Mouse (Mus musculus): ENCODE results near the gene Brca2. TPM values are rescaled to one million over a fixed set of nuclear protein-coding genes. Genes with fewer than 3 reads are reported as not detected.

Brca2 gene
- polyA plus RNA-seq, 1 experiment from 2014 or later = 25.4 TPM

DNA sequence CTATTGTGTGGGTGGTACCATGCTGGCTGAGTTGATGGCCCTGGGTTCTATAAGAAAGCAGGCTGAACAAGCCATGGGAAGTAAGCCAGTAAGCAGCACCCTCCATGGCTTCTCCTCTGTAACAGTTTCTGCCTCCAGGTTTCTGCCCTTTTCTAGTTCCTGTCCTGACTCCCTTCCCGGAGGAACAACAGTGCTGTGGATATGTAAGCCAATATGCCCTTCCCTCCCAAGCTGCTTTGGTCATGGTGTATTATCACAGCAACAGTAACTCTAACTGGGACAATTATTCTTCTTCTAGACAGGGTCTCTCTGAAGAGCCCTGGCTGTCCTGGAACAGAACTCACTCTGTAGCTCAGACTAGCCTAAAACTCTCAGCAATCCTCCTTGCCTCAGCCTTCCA lies 88.7 kb downstream of the Brca2 start:
- no peak overlapping the region for H3K27ac ChIP-seq (ENCODE audit: low read length)
- no peaks in the 10 kb centered on the region for H3K9me3 ChIP-seq (ENCODE audit: control insufficient read depth, low read depth, low read length)
- H3K4me1 ChIP-seq (ENCODE audit: control insufficient read depth, insufficient read depth, low read length) = no peaks in the 10 kb centered on the region
- no peaks in the 10 kb centered on the region for H3K27me3 ChIP-seq (ENCODE audit: control insufficient read depth, insufficient read depth, low read length)
- WGBS = 81% methylated on average over 1 of the region's 1 CpGs
- no peak overlapping the region for H3K4me3 ChIP-seq (ENCODE audit: low read depth, low read length)
- no peak overlapping the region for H3K9ac ChIP-seq (replicated peaks; ENCODE audit: low read depth, low read length)
- H3K36me3 ChIP-seq (ENCODE audit: control insufficient read depth, insufficient read depth, low read length) = no peaks in the 10 kb centered on the region
- ATAC-seq (ENCODE audit: insufficient number of reproducible peaks, insufficient read depth, low FRiP score, low read depth) = no peak
- H3K4me2 ChIP-seq (replicated peaks; ENCODE audit: low read depth, low read length) = no peak overlapping the region

DNA sequence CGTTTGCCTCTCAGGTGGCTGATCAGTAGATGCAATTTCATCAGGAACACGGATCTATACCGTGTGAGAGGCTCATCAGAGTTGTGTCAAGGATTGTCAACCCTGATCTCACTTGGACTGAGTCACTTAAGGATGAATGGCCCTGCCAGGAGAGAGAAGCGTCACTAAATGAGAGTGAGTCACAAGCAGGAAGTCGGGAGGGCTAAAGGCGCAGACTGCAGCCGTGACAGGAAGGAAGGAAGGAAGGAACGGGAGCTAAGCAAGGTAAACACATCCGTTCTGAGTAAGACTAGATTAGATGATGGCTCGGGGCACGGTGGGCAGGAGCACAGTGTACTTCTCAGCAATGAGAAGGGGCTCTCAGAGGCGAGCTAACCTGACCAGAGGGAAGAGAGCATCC lies 89.3 kb downstream of the Brca2 start:
- Histone ChIP-seq H3K4me3 (ENCODE audit: low read depth, low read length) (no peak overlapping the region), H3K36me3 (ENCODE audit: control insufficient read depth, insufficient read depth, low read length) (no peaks in the 10 kb centered on the region), H3K4me2 (replicated peaks; ENCODE audit: low read depth, low read length) (no peak overlapping the region), H3K27me3 (ENCODE audit: control insufficient read depth, insufficient read depth, low read length) (no peaks in the 10 kb centered on the region), H3K27ac (ENCODE audit: low read length) (no peak overlapping the region), H3K9me3 (ENCODE audit: control insufficient read depth, low read depth, low read length) (no peaks in the 10 kb centered on the region), H3K9ac (replicated peaks; ENCODE audit: low read depth, low read length) (no peak overlapping the region), H3K4me1 (ENCODE audit: control insufficient read depth, insufficient read depth, low read length) (no peaks in the 10 kb centered on the region)
- 50% methylated on average over 12 of the region's 12 CpGs for WGBS
- peak; percentile 37; the same call in 1 of the 2 replicates for ATAC-seq (ENCODE audit: insufficient number of reproducible peaks, insufficient read depth, low FRiP score, low read depth)

- WGBS = 77% methylated on average over 2 of the region's 2 CpGs
- Histone ChIP-seq H3K36me3 (ENCODE audit: control insufficient read depth, insufficient read depth, low read length) (no peaks in the 10 kb centered on the region), H3K4me3 (ENCODE audit: low read depth, low read length) (no peak overlapping the region), H3K27me3 (ENCODE audit: control insufficient read depth, insufficient read depth, low read length) (no peaks in the 10 kb centered on the region), H3K4me2 (replicated peaks; ENCODE audit: low read depth, low read length) (no peak overlapping the region), H3K9me3 (ENCODE audit: control insufficient read depth, low read depth, low read length) (no peaks in the 10 kb centered on the region), H3K4me1 (ENCODE audit: control insufficient read depth, insufficient read depth, low read length) (no peaks in the 10 kb centered on the region), H3K27ac (ENCODE audit: low read length) (no peak overlapping the region), H3K9ac (replicated peaks; ENCODE audit: low read depth, low read length) (no peak overlapping the region)
- no peak for ATAC-seq (ENCODE audit: insufficient number of reproducible peaks, insufficient read depth, low FRiP score, low read depth)
Measured at GRCm38 (mm10) chr5:150614054-150614453, 91.6 kb downstream of the Brca2 start.

DNA sequence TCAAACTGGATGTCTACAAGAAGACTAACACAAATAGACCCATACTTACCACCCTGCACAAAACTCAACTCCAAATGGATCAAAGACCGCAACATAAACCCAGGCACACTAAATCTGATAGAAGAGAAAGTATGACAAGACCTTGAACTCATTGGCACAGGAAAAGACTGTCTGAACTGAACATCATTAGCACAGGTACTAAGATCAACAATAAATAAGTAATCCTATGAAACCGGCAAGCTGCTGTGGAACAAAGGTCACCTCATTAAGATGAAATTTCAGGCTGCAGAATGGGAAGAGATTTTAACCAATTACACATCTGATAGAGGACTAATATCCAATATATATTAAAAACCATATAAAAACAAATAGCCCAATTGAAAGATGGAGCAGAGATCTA lies 93.8 kb downstream of the Brca2 start:
- ATAC-seq (ENCODE audit: insufficient number of reproducible peaks, insufficient read depth, low FRiP score, low read depth) = no peak
- Histone ChIP-seq H3K27me3 (ENCODE audit: control insufficient read depth, insufficient read depth, low read length) (no peaks in the 10 kb centered on the region), H3K9me3 (ENCODE audit: control insufficient read depth, low read depth, low read length) (no peaks in the 10 kb centered on the region), H3K4me1 (ENCODE audit: control insufficient read depth, insufficient read depth, low read length) (no peaks in the 10 kb centered on the region), H3K4me2 (replicated peaks; ENCODE audit: low read depth, low read length) (no peak overlapping the region), H3K9ac (replicated peaks; ENCODE audit: low read depth, low read length) (no peak overlapping the region), H3K27ac (ENCODE audit: low read length) (no peak overlapping the region), H3K4me3 (ENCODE audit: low read depth, low read length) (no peak overlapping the region), H3K36me3 (ENCODE audit: control insufficient read depth, insufficient read depth, low read length) (no peaks in the 10 kb centered on the region)
- WGBS = 86% methylated on average over 2 of the region's 2 CpGs

DNA sequence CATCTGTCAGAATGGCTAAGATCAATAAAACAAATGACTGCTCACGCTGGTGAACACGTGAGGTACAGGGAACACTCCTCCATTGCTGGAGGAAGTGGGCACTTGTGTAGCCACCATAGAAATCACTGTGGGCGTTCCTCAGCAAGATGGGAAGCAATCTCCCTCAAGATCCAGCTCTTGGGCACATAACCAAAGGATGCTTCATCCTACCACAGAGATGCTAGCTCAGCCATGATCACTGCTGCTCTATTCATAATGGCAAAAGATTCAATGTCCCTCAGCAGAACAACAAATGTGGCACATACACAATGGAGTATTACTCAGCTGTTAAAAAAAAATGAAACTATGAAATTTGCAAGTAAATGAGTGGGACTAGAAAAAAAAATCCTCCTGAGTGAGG lies 94.3 kb downstream of the Brca2 start:
- Histone ChIP-seq H3K4me2 (replicated peaks; ENCODE audit: low read depth, low read length) (no peak overlapping the region), H3K4me1 (ENCODE audit: control insufficient read depth, insufficient read depth, low read length) (no peaks in the 10 kb centered on the region), H3K27me3 (ENCODE audit: control insufficient read depth, insufficient read depth, low read length) (no peaks in the 10 kb centered on the region), H3K36me3 (ENCODE audit: control insufficient read depth, insufficient read depth, low read length) (no peaks in the 10 kb centered on the region), H3K9ac (replicated peaks; ENCODE audit: low read depth, low read length) (no peak overlapping the region), H3K27ac (ENCODE audit: low read length) (no peak overlapping the region), H3K9me3 (ENCODE audit: control insufficient read depth, low read depth, low read length) (no peaks in the 10 kb centered on the region), H3K4me3 (ENCODE audit: low read depth, low read length) (no peak overlapping the region)
- ATAC-seq (ENCODE audit: insufficient number of reproducible peaks, insufficient read depth, low FRiP score, low read depth) = no peak
- 59% methylated on average over 3 of the region's 3 CpGs for WGBS

DNA sequence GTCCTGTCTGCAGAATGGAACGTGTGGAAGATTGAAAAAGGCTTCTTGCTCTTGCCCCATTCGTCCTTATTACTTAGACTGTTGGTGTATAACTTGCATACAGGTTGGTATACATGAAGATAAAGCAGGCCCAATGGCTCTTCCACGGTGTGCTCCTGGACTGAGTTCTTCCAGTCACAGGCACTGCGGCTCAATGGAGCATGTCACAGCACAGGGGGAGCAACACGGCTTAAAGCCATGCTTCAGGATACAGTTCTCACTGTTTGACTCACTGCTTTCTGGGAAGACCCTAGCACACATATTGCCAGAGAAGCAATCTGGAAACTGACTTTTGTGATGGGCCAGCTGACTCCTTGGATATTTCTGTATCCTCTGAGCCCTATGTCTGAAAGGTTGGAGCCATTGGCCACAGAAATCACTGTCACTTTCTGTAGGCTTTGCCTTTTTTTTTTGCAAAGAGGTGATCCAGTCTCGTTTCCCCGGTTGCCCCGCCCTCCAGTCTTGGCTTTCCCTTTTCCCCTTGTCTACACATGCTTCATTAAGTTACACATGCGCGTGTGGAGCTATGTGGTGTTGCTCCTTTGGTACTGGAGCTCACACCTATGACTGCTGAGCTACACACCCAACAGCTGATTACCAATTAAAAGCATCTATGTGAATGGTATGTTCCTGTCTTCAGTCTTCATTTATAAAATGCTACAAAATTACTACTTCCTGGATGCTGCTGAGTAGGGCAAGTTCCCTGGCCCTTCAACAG lies 96.3 kb downstream of the Brca2 start:
- ATAC-seq (ENCODE audit: insufficient number of reproducible peaks, insufficient read depth, low FRiP score, low read depth) = no peak
- H3K4me2 ChIP-seq (replicated peaks; ENCODE audit: low read depth, low read length) = no peak overlapping the region
- H3K9me3 ChIP-seq (ENCODE audit: control insufficient read depth, low read depth, low read length) = no peaks in the 10 kb centered on the region
- no peak overlapping the region for H3K27ac ChIP-seq (ENCODE audit: low read length)
- H3K4me3 ChIP-seq (ENCODE audit: low read depth, low read length) = no peak overlapping the region
- H3K27me3 ChIP-seq (ENCODE audit: control insufficient read depth, insufficient read depth, low read length) = no peaks in the 10 kb centered on the region
- H3K9ac ChIP-seq (replicated peaks; ENCODE audit: low read depth, low read length) = no peak overlapping the region
- 88% methylated on average over 10 of the region's 10 CpGs for WGBS
- no peaks in the 10 kb centered on the region for H3K4me1 ChIP-seq (ENCODE audit: control insufficient read depth, insufficient read depth, low read length)
- no peaks in the 10 kb centered on the region for H3K36me3 ChIP-seq (ENCODE audit: control insufficient read depth, insufficient read depth, low read length)

Other genes starting within 250 kb of the Brca2 start
- gene Zar1l, start 4.5 kb upstream of the Brca2 start, polyA plus RNA-seq (2014; fragmentation: Nextera tagmentation; extraction: Ambion mirVana) = not detected in 2 replicates
- gene N4bp2l1, start 74.6 kb downstream of the Brca2 start, polyA plus RNA-seq (2014; fragmentation: Nextera tagmentation; extraction: Ambion mirVana) = 8.3 TPM in 2 replicates
- gene N4bp2l2, start 143.6 kb downstream of the Brca2 start, polyA plus RNA-seq (2014; fragmentation: Nextera tagmentation; extraction: Ambion mirVana) = 44.4 and 53.3 TPM in 2 replicates
- gene Pds5b, start 151.1 kb downstream of the Brca2 start, polyA plus RNA-seq (2014; fragmentation: Nextera tagmentation; extraction: Ambion mirVana) = 52.9 and 55.6 TPM in 2 replicates

Measured in stomach, embryonic 14.5 days (tissue).